Mouse (Mus musculus): ENCODE measurements around the gene Tns3.

Gene Tns3

DNA sequence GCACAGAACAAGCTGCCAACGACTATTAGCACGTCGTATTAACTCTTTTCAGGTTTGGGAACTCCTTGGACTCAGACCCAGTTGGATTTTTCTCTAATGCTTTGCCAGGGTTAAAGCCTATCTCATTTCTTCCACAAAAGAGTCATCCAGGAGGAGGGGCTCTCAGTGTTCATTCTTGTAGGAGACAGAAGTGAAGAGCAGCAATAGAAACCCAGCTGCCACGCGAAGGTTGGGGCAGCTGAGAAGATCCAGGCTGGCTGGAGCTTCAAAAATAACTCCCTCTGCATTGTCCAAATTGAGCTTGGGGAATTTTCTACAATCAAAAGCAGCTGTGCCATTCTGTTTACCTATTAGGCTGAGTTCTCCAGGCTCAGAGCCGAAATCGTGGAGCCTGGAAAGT is 16.3 kb upstream of the Tns3 start:
- DNase-seq (ENCODE audit: low read depth, low spot score): no peak

DNA sequence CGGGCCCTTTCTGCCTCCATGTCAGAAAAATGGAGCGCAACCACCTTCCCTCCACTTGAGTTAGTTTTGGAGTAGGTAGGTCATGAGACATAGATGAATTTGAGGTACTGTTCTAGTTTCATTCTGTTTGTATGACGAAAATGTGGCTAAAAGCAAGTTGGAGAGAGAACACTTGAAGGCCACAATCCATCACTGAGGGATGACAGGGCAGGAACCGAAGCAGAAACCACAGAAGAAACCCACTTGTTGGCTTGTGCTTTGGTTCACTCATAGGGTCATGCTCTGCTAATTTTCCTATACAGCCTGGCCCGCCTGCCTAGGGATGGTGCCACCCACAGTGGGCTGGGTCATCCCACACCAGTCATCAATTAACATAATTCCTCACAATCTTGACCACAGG is 14.9 kb upstream of the Tns3 start:
- DNase-seq (ENCODE audit: low read depth, low spot score): no peak

DNA sequence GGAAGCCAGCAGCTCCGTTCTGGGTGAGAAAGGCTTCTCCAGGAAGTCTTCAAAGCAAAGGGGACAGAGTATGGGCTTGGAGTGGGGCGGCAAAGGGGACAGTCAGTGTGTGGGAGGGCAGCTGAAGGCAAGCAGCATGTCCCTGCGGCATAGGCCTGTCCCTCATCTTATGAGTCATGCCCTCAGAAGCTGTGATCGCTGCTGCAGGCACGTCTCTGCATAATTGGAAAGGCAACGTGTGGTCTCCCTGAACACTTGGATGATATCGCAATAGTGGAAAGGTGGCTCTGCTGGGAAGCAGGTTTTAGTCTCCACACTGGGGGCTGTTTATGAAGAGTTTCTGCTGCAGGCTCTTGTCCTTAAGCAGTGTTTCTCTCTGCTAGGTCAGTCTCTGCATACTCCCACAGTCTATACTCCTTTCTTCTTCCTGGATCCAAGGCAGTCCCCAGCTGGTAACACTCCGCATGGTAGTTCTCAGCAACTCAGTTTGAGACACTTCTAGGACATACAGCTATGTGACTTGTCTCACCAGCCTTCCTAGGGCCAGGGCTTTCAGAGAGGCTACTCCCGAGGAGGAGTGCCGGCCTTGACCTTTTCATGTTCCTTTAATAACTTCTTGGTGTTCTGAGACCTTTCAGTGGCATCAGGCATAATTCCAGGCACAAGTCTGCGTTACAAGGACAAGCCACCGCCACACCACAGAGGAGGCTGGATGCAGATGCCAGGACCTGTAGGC is 14.1 kb upstream of the Tns3 start:
- DNase-seq (ENCODE audit: low read depth, low spot score): no peak

DNA sequence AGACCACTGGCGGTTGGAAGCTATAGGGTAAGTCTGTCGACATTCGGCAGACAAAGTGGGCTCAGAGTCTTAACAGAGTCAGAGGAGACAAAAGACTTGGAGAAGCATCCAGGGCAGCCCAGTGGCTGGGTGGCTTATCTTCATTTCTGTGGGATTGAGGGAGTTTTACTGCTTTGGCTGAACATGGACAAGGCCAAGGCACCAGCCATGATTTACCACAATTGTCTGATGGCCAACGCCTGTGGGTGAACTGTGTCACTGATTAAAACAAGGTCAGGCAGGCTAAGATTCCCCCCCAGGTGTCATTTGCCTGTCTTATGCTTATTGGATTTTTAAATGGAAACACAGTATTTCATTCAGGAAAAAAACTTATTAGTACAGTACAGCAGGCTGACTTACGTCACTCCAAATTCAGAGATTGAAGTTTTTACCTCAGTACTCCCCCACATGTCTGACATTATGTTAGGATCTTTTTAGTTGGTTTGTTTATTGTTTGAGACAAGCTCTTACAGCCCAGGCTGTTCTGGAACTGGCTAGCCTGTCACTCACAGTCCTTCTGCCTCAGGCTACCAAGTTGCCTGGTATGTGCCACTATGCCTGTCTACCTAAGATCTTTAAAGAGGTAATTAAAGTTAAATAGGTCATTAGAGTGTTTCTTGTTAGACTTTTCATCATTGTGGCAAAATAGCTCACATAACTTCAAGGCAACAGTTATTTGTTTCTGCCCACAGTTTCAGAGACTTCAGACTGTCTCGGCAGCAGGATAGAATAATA is 11.6 kb upstream of the Tns3 start:
- no peak for DNase-seq (ENCODE audit: low read depth, low spot score)

DNA sequence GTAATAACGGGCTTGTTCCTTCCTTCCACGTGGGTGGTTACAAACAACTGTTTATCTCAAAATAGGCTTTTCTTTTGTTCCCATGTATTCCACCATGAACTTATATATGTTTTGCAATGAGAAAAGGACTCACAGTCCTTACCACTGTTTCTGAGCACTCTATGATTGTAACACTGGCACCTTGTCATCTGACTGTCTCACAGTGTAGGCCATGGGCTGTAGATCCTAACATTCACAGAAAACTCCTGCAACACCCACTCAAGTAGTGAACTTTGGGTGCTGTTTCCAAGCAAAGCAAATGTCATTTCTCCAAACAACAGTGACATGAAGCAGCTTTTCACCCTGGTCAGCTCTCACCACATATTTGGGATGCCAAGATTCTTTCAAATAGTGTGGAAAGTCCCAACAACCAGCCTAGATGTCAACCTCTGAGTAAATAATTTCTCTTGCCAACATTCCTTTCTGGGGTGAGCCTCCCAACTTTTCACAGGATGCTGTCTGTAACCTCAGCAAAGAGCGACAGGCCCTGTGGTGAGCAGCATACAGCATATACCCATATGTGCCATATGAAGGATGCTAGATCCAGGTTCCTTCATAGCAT is 10.3 kb upstream of the Tns3 start:
- DNase-seq (ENCODE audit: low read depth, low spot score): no peak

DNA sequence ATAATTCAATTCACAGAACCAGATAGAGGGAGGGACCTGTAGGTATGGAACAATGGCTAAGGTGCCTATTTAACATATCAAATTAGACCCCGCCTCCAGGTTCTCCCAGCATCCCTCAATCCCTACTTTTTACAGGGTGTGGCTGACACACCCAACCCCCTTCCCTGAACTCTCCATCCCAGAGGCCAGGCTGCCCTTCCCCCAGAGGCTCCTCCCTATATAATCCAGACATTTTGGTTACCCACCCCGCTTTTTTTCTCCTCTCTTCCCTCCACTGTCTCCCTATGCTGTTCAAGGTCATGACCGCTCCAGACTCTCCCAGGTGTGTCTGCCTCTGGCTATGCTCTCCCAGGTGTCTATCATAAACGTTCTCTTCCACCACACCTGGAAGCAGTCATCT is 7.4 kb upstream of the Tns3 start:
- DNase-seq (ENCODE audit: low read depth, low spot score): peak; percentile 76

DNA sequence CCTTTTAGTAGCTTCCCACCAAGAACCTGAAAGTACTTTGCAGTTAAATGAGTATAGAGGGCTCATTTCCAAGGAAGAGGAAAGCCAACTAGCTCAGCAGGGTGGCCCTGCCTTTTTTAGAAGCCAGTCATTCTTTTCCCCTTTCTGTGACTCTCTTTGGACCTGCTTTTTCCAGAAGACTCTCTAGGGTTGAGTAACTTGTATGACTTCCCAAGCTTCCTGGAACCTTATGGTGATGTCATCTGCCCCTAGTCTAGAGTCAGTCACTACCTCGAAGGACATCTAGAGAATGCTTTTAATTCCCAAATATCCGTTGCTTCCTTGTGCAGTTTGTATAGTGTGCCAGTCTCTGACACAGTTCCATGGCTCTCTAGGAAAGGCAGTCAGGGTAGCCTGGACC is 4.8 kb upstream of the Tns3 start:
- no peak for DNase-seq (ENCODE audit: low read depth, low spot score)

DNA sequence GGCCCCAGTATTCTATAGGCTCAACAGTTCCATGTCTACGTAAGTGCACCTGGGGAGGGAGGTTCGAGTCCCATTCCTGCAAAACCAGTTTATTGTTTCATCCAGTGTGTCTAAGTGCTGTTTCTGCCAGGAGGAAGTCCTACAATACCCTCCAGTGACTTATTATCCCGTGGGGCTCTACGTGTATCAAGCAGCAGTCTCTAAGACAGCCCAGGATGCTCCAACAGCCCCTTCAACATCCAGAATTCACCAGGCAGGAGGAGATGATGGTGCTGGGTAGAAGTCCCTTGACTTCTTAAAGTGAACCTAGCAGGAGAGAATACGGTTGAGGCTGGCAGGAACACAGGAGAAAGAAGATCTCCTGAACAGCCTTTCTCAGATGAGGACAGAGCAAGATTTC is 462 bp upstream of the Tns3 start:
- DNase-seq (ENCODE audit: low read depth, low spot score): no peak

DNA sequence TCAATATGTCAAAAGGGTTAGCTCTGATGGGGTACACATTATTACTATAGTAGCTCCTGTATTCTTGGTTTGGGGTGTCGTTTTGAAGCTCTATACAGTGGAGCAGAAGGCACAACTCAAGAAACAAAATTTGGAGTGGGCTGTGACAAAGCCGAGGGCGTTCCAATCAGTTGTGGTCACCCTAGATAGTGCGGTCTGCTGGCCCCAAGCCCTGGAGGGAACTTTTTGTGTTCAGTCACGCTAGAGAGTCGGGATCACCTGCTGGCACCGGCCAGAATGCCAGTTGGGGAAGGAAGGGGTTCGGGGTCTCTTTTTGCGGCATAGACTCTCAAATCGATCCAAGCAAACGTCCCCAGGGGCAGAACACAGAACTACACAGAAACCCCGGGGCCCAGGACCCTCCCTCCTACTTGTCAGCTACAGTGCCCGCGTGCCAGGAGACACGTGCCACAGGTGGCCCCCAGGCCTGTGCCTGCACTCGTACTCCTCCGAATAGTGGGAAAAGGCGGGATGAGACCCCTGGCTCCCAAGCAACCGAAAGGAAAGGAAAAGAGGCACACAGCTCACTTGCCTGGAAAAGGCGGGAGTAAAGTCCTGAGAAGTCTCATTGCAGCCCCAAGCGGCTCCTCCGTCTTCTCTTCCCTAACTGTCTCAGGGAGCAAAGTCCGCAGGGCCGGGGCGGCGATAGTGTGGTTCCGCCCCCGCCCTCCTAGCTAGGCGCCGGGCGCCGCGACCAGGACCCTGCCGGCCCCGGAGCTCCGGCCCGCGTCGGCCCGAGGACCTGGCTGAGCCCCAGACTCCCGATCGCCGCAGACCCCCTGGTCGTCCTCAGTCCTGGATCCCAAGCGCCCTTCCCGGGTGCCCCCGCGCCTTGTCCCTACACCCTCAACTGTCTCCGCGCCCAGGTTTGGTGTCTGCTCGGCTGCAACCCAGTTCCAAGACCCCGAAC is 617 bp downstream of the Tns3 start:
- peak; percentile 79 for DNase-seq (ENCODE audit: low read depth, low spot score)

DNA sequence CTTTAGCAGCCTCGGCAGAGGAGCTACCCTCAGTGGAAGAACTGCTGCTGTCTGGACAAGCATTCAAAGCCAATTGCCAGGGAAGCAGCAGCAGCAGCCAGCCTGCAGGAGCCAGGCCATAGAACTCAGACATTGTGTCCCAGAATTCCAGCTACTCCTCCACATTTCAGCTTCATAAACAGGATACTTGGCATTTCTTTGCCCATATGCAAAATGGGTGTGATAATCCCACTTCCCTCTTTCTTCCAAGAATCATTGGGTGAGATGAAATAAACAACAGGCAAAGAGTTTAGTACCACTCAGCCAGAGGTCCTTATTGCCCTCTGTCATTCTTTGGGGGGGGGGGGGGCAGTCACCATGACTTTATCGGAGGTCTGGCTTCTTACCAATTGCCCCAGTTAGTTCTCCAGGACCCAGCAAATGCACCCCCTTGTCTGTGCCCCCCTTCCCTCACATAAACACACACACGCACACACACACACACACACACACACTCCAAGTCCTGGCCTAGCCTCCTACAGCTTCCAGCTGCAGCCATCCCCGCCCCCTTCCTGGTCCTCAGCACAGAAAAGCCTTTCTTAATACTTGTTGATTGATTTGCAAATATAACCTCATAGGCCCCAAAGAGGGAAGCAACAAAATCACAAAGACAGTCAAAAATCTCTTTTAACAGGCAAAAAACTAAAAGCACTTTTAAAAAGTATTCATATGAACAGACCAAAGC is 1.5 kb downstream of the Tns3 start:
- DNase-seq (ENCODE audit: low read depth, low spot score): no peak

DNA sequence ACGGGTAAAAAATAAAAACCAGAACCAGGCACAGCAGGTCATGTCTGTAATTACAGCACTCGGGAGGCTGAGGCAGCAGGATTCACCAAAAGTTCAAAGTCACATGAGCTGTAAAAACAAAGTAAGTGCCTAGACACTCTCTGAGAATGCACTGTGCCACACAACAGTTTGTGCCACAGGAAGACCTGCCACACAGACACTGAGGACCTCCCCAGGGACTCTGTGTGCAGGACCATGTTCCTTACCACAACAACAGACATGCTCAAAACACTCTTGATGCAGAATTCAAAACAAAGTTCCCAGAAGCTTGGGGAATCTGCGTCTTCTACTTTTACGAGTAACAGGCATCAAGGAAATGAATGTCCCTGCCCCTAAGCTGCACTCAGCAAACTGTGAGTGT is 3.4 kb downstream of the Tns3 start:
- DNase-seq (ENCODE audit: low read depth, low spot score): no peak

DNA sequence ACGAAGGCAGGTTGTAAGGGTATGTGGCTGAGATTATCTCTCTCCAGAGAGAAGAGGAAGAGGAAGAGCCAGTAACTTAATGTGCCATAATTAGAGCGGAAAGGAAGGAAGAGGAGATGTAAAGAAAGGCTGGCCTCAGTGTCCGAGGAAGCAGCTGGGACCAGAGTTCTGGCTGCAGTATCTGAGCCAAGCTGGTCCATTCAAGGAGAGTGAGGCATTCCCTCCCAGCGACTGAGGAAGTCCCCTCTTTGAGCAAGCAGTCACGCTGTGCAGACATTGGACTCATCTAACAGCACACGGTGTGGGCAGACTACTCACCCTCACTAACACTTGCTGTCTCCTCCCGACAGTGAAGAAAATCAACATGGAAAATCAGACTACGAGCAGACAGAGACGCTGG is 4.5 kb downstream of the Tns3 start:
- no peak for DNase-seq (ENCODE audit: low read depth, low spot score)

DNA sequence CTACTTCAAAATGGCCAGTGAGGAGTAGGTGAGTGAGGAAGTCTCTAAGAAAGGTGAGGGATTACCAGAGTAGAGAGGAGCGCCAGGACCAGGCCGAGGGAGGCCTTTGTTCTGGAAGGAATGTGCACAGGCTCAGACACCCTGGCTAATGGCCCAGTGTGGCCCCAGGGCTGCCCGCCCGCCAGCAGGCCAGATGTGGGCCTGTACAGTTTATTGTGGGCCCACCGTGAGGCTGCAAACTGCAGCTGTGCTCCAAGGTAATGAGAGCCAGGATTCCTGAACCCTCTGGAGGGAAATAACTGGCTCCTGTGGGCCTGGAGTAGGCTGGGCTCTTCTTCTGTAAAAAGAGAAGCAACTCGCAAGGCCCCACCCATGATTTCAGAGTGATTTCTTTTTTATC is 5.3 kb downstream of the Tns3 start:
- DNase-seq (ENCODE audit: low read depth, low spot score): peak; percentile 82

DNA sequence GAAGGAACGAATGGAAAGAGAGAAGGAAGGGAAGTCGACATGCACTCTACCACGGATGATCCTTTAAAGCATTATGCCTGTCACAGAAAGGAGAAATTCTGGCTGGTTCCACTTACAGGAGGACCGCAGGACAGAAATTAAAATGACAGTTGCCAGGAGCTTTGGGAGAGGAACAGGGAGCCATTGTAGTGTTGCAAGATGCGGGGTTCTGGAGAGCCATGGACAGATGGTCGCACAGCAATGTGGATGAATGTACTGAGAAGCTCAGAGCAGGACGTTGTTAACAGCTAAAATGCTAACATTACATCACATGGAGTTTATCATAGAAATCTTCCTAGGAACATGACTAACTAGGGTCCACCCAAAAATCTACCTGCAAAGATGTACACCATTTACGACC is 6.8 kb downstream of the Tns3 start:
- DNase-seq (ENCODE audit: low read depth, low spot score): no peak

DNA sequence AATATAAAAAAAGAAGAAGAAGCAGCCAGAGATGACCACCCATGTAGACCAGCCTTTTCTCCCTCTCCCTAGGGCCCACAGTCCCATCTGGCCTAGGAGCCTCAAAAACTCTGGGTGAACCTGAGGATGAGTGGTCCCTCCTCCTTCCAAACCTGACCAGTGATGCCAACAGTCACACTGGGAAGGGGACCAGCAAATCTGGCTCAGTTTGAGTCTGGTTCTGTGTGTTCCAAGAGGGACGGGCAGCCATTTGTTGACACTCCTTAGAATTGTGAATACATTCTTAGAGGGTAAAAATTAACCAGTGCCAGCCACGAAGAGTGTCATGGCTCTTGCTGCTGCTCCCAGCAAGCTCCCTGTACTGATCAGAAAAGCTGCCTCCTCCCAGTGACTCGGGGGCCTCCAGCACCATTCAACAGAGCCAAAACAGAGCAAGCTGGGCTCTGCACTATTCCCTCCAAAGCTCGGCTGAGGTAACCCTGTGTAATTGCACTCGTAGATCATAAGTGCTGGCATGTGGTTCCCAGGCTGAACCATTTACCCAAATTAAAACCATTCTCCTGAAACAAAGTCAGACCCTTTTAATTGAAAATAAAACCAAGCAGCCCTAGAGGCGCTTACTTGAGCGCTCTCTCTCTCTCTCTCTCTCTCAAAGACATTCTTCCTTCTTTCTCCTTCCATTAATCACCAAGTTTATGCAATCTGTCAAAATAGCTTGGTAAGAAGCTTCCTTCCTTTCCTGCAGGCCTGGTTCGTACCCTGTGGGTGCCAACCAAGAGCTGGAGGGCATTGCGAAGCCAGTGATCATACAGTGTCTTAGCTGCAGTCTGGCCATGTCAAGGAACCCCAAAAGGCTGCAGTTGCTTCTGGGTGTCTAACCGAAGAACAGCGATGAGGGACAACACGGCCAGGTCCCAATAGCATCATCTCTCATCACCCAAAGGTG is 7.6 kb downstream of the Tns3 start:
- no peak for DNase-seq (ENCODE audit: low read depth, low spot score)

DNA sequence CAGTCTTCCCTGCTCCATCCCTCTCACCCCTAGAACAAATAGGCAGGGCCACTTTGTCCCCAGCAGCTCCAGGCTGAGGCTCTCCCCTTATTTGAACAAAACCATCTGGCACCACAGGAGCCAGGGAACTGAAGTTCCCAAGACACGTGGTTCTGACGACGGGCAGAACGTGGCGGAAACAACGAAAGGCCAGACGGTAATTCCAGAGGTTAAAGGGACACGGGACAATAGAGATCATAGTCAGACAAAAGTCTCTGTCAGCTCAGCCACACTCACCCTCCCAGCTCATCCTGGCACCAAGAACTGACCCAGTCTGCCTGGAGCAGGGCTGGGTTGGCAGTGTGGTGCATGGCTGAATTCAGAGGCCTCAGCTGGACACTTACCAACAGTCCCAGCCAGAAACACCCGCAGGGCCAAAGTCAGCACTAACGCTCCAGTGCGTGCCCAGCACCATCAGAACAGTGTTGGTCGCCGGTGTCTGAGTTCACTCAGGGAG is 10.5 kb downstream of the Tns3 start:
- DNase-seq (ENCODE audit: low read depth, low spot score): peak; percentile 72

DNA sequence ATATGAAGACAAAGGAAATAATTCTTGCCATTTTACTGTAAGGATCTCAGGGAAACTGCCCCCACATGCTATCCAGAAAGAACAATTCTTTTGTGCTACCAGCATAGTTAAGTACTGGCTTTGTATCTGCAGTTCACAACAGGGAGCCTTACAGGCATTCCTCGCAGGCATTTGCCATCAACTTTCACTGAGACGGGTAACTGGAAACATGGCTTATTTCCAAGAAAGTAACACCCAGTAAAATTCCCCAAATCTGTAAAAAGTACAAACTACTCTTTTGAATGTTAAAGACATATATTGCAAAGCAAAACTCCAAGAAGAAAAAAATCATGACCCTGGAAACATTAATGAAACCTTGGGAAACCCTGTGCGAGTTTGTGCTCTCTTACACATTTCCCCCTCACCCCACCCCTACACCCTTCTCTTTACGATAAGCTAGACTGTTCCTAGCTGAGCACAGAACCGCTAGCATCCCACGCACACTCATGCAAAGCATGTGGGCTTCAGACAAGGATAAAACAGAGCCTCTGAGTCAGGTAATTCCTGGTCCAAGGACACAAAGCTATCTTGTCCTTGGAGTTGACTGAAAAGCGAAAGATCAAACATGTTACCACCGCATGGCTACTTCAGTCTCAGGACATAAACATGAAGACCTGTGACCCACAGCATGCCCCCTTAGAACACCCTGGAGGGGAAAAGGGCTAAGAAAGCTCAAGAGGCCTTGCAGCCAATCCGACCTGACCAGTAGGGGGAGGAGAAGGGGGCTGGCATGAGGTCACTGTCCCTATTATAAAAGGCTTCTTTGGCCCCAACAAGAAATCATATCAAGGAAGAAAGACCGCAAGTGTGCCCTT is 11.3 kb downstream of the Tns3 start:
- peak; percentile 59 for DNase-seq (ENCODE audit: low read depth, low spot score)

DNA sequence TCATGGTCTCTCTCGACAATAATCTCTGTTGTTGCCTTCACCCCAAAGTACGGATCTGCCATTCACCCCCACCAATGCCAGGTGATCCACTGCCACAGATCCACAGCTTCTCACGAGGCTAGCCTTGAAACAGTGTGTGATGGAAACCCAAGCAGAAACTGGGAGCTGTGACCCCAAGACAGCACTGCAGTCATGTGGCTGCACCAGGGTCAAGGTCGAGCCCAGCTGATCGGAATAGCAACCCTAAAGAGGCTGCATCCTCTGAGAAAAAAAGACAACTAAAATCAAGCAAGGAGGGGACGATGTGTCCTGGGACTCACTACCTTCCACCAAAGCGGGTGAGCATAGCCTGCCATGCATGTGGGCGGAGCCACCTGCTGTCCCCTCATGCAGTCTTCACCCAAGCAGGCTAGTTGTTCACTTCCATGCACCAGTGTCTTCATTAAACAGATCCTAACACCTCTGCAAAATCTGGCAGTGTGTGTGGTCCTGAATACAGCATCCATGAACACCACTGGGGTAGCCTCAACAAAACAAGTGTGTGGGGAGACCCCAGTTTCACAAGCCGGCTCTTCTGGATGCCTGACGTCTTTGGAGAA is 12.1 kb downstream of the Tns3 start:
- no peak for DNase-seq (ENCODE audit: low read depth, low spot score)
